Mouse (Mus musculus) testis, adult 2 months (tissue): Measurements from ENCODE around the gene Pgpep1l. TPM values are rescaled to one million over a fixed set of nuclear protein-coding genes. Genes with fewer than 3 reads are reported as not detected.

ENCODE experiments used
- H3K27ac ChIP-seq: fragments of 200-500 bp; 2 replicates; pipeline ENCODE4 v1.5.1; 2012; ENCODE audit warnings: low read depth, low read length; ENCODE audit not compliant: control insufficient read depth, insufficient read depth
- H3K27me3 ChIP-seq: fragments of 200-500 bp; 2 replicates; pipeline ENCODE4 v1.6.1; 2012; ENCODE audit warnings: mild to moderate bottlenecking, low read length, moderate library complexity; ENCODE audit not compliant: control insufficient read depth, insufficient read depth
- H3K36me3 ChIP-seq: fragments of 200-500 bp; 2 replicates; pipeline ENCODE4 v1.6.1; 2012; ENCODE audit warnings: mild to moderate bottlenecking, low read length; ENCODE audit not compliant: control insufficient read depth, insufficient read depth
- H3K4me1 ChIP-seq: fragments of 200-500 bp; 2 replicates; pipeline ENCODE4 v1.6.1; 2012; ENCODE audit warnings: low read length; ENCODE audit not compliant: control insufficient read depth, insufficient read depth
- H3K4me3 ChIP-seq: fragments of 200-500 bp; 2 replicates; pipeline ENCODE4 v1.5.1; 2012; ENCODE audit warnings: low read depth, mild to moderate bottlenecking, low read length, moderate library complexity, mixed read lengths; ENCODE audit not compliant: control insufficient read depth
- CTCF ChIP-seq: fragments of 200-500 bp; IDR thresholded peaks from 2 replicates; pipeline ENCODE4 v1.5.1; 2012; ENCODE audit warnings: low read depth, mild to moderate bottlenecking, inconsistent platforms, low read length, moderate library complexity; ENCODE audit not compliant: control insufficient read depth, insufficient read depth, insufficient replicate concordance
- POLR2A ChIP-seq: fragments of 200-500 bp; IDR thresholded peaks from 2 replicates; pipeline ENCODE4 v1.6.1; 2012; ENCODE audit warnings: low read depth, mild to moderate bottlenecking, inconsistent platforms, low read length, moderate library complexity; ENCODE audit not compliant: control insufficient read depth
- polyA plus RNA-seq: library from polyadenylated mRNA; depleted of rRNA; stranded (reverse); fragments of >200 nt; gene quantifications from 2 replicates; pipeline ENCODE4 v1.2.3, GENCODE M21; 2012

Gene Pgpep1l
- polyA plus RNA-seq, 1 experiment = 0.11 TPM

- Histone ChIP-seq H3K4me3 (no peak overlapping the region), H3K27me3 (no peaks in the 10 kb centered on the region), H3K27ac (no peak overlapping the region), H3K4me1 (no peaks in the 10 kb centered on the region; the same call in 1 of the 2 replicates), H3K36me3 (no peaks in the 10 kb centered on the region)
- TF ChIP-seq POLR2A = no peak
- no peak for TF ChIP-seq CTCF
Measured at GRCm38 (mm10) chr7:68239220-68239827, 24.7 kb downstream of the Pgpep1l start.

GRCm38 (mm10) chr7:68236817-68237216 is 27.2 kb downstream of the Pgpep1l start:
- Histone ChIP-seq H3K36me3 (no peaks in the 10 kb centered on the region), H3K4me1 (no peaks in the 10 kb centered on the region; the same call in 1 of the 2 replicates), H3K27me3 (no peaks in the 10 kb centered on the region), H3K4me3 (no peak overlapping the region), H3K27ac (no peak overlapping the region)
- TF ChIP-seq CTCF = no peak
- TF ChIP-seq POLR2A = no peak

GRCm38 (mm10) chr7:68233619-68234223 is 30.3 kb downstream of the Pgpep1l start:
- Histone ChIP-seq H3K27ac (no peak overlapping the region), H3K36me3 (no peaks in the 10 kb centered on the region), H3K4me1 (no peaks in the 10 kb centered on the region; the same call in 1 of the 2 replicates), H3K4me3 (no peak overlapping the region), H3K27me3 (no peaks in the 10 kb centered on the region)
- no peak for TF ChIP-seq CTCF
- TF ChIP-seq POLR2A = no peak

- Histone ChIP-seq H3K27me3 (no peaks in the 10 kb centered on the region), H3K4me1 (no peaks in the 10 kb centered on the region; the same call in 1 of the 2 replicates), H3K4me3 (no peak overlapping the region), H3K27ac (no peak overlapping the region), H3K36me3 (no peaks in the 10 kb centered on the region)
- TF ChIP-seq CTCF (no peak), POLR2A (no peak)
Measured at GRCm38 (mm10) chr7:68232521-68232920, 31.5 kb downstream of the Pgpep1l start.

GRCm38 (mm10) chr7:68230831-68231230 is 33.2 kb downstream of the Pgpep1l start:
- no peaks in the 10 kb centered on the region for H3K27me3 ChIP-seq
- no peak overlapping the region for H3K27ac ChIP-seq
- H3K4me1 ChIP-seq = peaks cover 3% of the 10 kb centered on the region
- no peaks in the 10 kb centered on the region for H3K36me3 ChIP-seq
- H3K4me3 ChIP-seq = no peak overlapping the region
- TF ChIP-seq POLR2A (no peak), CTCF (no peak)

GRCm38 (mm10) chr7:68228491-68228890 is 35.5 kb downstream of the Pgpep1l start:
- H3K27me3 ChIP-seq = no peaks in the 10 kb centered on the region
- no peak overlapping the region for H3K4me3 ChIP-seq
- peaks cover 3% of the 10 kb centered on the region for H3K4me1 ChIP-seq
- H3K36me3 ChIP-seq = no peaks in the 10 kb centered on the region
- no peak overlapping the region for H3K27ac ChIP-seq
- TF ChIP-seq POLR2A (no peak), CTCF (no peak)

- no peaks in the 10 kb centered on the region for H3K36me3 ChIP-seq
- no peak overlapping the region for H3K27ac ChIP-seq
- H3K27me3 ChIP-seq = no peaks in the 10 kb centered on the region
- H3K4me1 ChIP-seq = peaks cover 3% of the 10 kb centered on the region
- H3K4me3 ChIP-seq = no peak overlapping the region
- TF ChIP-seq CTCF (no peak), POLR2A (no peak)
Measured at GRCm38 (mm10) chr7:68227621-68228020, 36.4 kb downstream of the Pgpep1l start.
